Mouse (Mus musculus) embryo, embryonic 11.5 days (tissue): ENCODE results near the gene Clec11a.
A peak's percentile ranks its signal among the peaks of the same experiment; 100 is the strongest.

Experiments used
- DNase-seq: peaks from one replicate; pipeline ENCODE4 v3.0.0-alpha.2; 2012; ENCODE audit warnings: low read depth, low spot score

Gene Clec11a

GRCm38 (mm10) chr7:44280959-44281358 lies 25.7 kb downstream of the Clec11a start:
- no peak for DNase-seq

- DNase-seq = no peak
These were observed 29.5 kb downstream of the Clec11a start for GRCm38 (mm10) chr7:44277250-44277622.

- DNase-seq = no peak
These were observed 30.0 kb downstream of the Clec11a start for GRCm38 (mm10) chr7:44276461-44277249.

- no peak for DNase-seq
These were observed 31.2 kb downstream of the Clec11a start for GRCm38 (mm10) chr7:44275546-44275945.

- DNase-seq = no peak
These were observed 32.6 kb downstream of the Clec11a start for GRCm38 (mm10) chr7:44274096-44274495.

- DNase-seq = no peak
These were observed 33.3 kb downstream of the Clec11a start for GRCm38 (mm10) chr7:44273446-44273845.

- no peak for DNase-seq
These were observed 34.2 kb downstream of the Clec11a start for GRCm38 (mm10) chr7:44272546-44272945.

GRCm38 (mm10) chr7:44271309-44271708 lies 35.4 kb downstream of the Clec11a start:
- DNase-seq = no peak

- DNase-seq = no peak
These were observed 37.3 kb downstream of the Clec11a start for GRCm38 (mm10) chr7:44269397-44269796.

- DNase-seq = no peak
These were observed 38.6 kb downstream of the Clec11a start for GRCm38 (mm10) chr7:44268117-44268516.

- DNase-seq = peak; percentile 92
These were observed 43.7 kb downstream of the Clec11a start for GRCm38 (mm10) chr7:44262791-44263643.

- no peak for DNase-seq
These were observed 45.6 kb downstream of the Clec11a start, which contains the start of gene Gm15517 for GRCm38 (mm10) chr7:44261147-44261546. Gm15517 (plus strand) TSS chr7:44261447.

- DNase-seq = no peak
These were observed 46.3 kb downstream of the Clec11a start for GRCm38 (mm10) chr7:44260410-44260809.

- DNase-seq = no peak
These were observed 49.4 kb downstream of the Clec11a start, which contains the start of gene Acp4 for GRCm38 (mm10) chr7:44257278-44257677. Acp4 (minus strand) TSS chr7:44257378.

- DNase-seq = no peak
These were observed 51.8 kb downstream of the Clec11a start for GRCm38 (mm10) chr7:44254930-44255329.

- DNase-seq = no peak
These were observed 53.6 kb downstream of the Clec11a start for GRCm38 (mm10) chr7:44253023-44253616.
